Mouse (Mus musculus): ENCODE measurements around the gene Dnah10. TPM values are rescaled to one million over a fixed set of nuclear protein-coding genes. Genes with fewer than 3 reads are reported as not detected.
A peak's percentile ranks its signal among the peaks of the same experiment; 100 is the strongest.

Gene Dnah10
- polyA plus RNA-seq, 1 experiment from 2014 or later, result 0.05 TPM

DNA sequence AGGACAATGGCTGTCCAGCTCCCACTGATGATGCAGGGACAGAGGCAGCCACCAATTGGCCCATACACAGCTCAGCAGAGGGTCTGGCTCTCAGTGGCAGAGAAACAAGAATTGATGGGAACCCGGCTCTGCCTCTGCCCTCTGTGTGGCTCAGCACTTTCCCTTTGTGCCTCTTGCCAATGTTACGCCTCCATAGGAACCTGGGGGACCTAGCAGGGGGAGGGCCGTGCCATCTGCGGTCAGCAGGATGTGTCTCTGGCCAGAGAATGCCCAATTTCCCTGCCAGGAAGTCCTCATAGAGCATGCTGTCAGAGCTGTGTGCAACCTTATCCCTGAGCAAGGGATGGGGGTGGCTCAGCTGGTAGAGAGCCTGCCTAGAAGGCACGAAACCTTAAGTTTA is 89.9 kb downstream of the Dnah10 start:
- Histone ChIP-seq H3K36me3 (no peaks in the 10 kb centered on the region), H3K27me3 (0 out of 2 replicates have a peak, but pooled peaks cover 6% of the 10 kb centered on the region), H3K4me1 (replicated peaks) (no peaks in the 10 kb centered on the region), H3K27ac (no peak overlapping the region), H3K9me3 (replicated peaks) (no peaks in the 10 kb centered on the region), H3K9ac (no peak overlapping the region), H3K4me2 (no peak overlapping the region), H3K4me3 (no peak overlapping the region)
- WGBS, result 62% methylated on average over 5 of the region's 5 CpGs
- ATAC-seq (replicated peaks; ENCODE audit: insufficient number of reproducible peaks, insufficient read depth, low FRiP score, low read depth), result no peak

DNA sequence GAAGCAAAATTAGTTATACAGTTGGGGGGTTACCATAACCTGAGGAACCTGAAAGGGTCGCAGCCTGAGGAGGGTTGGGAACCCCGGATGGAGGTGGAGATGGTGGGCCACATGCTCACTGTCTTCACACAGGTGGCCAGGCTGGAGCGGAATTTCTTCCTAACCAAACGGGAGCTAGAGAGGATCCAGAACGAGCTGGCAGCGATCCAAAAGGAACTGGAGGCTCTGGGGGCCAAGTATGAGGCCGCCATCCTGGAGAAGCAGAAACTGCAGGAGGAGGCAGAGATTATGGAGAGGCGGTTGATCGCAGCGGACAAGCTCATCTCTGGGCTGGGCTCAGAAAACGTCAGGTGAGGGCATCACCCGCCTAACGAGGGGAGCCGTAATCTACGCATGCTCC is 92.2 kb downstream of the Dnah10 start:
- no peaks in the 10 kb centered on the region for H3K36me3 ChIP-seq
- H3K27ac ChIP-seq, result no peak overlapping the region
- 0 out of 2 replicates have a peak, but pooled peaks cover 9% of the 10 kb centered on the region for H3K27me3 ChIP-seq
- ATAC-seq (replicated peaks; ENCODE audit: insufficient number of reproducible peaks, insufficient read depth, low FRiP score, low read depth), result no peak
- H3K9me3 ChIP-seq (replicated peaks), result no peaks in the 10 kb centered on the region
- no peaks in the 10 kb centered on the region for H3K4me1 ChIP-seq (replicated peaks)
- 74% methylated on average over 15 of the region's 15 CpGs for WGBS
- no peak overlapping the region for H3K9ac ChIP-seq
- H3K4me3 ChIP-seq, result no peak overlapping the region
- H3K4me2 ChIP-seq, result no peak overlapping the region

DNA sequence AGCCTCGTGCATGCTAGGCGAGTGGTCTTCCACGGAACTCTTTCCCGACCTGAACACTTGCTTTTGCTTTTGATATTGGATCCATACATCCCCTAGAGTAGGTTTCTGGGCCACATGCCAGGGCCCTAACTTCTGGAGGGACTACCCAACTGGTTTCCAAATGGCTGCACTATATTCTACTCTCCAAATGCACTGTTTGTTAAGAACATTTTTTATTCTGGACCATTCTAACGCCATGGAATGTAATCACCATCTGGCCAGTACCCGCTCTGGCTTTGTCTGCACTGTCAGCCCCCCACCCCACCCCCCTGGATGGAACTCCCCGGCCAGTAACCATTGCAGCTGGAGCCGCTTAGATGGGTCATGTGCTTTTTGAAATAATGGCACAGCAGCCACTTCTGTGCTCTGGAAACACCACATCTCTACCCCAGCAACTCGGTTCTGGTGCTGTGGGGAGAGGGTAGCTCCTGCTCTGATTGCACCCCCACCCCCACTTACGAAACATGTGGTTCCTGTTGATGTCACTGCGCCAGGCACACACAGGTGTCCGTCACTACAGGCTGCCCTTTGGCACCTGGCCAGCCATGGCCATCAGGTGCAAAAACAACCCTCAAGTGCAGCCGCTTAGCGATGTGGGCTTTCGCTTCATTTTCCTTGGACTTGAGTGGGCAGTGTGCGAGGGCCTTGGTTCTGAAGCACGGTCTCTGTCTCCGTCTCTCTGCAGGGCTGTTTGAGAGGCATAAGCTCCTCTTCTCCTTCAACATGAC is 97.4 kb downstream of the Dnah10 start:
- H3K36me3 ChIP-seq, result no peaks in the 10 kb centered on the region
- H3K9me3 ChIP-seq (replicated peaks), result no peaks in the 10 kb centered on the region
- no peak overlapping the region for H3K9ac ChIP-seq
- H3K4me2 ChIP-seq, result no peak overlapping the region
- 78% methylated on average over 18 of the region's 18 CpGs for WGBS
- H3K27ac ChIP-seq, result no peak overlapping the region
- H3K27me3 ChIP-seq, result peaks cover 24% of the 10 kb centered on the region
- H3K4me1 ChIP-seq (replicated peaks), result no peaks in the 10 kb centered on the region
- ATAC-seq (replicated peaks; ENCODE audit: insufficient number of reproducible peaks, insufficient read depth, low FRiP score, low read depth), result no peak
- H3K4me3 ChIP-seq, result no peak overlapping the region

DNA sequence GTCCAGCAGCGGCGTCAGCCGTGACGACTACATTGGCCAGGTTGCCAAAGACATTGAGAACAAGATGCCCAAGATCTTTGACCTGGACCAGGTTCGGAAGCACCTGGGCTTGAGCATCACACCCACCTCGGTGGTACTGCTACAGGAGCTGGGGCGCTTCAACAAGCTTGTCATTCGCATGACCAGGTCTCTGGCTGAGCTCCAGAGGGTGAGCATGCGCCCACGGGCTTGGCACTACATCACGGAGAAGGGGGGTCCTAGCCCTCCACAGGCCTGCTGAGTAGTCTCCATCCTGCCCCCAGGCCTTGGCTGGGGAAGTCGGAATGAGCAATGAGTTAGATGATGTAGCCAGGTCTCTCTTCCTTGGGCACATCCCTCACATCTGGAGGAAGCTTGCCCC is 105.4 kb downstream of the Dnah10 start:
- H3K4me3 ChIP-seq, result no peak overlapping the region
- peaks cover 66% of the 10 kb centered on the region for H3K27me3 ChIP-seq
- 89% methylated on average over 12 of the region's 12 CpGs for WGBS
- H3K27ac ChIP-seq, result no peak overlapping the region
- H3K9ac ChIP-seq, result no peak overlapping the region
- H3K36me3 ChIP-seq, result no peaks in the 10 kb centered on the region
- no peaks in the 10 kb centered on the region for H3K4me1 ChIP-seq (replicated peaks)
- H3K9me3 ChIP-seq (replicated peaks), result no peaks in the 10 kb centered on the region
- ATAC-seq (replicated peaks; ENCODE audit: insufficient number of reproducible peaks, insufficient read depth, low FRiP score, low read depth), result no peak
- H3K4me2 ChIP-seq, result no peak overlapping the region

DNA sequence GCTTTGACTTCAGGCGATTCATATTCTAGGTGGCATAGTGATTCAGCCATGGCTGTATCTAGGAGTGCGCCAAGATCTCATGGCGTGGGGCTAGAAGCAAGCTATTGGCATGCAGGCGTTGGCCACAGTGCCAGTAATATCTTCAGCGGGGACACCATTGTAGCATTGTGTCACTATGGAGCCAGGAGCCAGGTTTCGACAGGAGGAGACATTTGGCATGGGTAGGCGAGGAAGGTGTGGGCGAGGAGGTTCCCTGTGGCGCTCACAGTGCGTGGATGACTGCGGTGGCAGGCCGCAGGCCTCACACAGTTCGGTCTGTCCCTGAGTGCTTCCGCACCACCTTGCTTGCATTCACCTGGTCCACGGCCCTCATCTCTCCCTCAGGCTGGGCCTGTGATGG is 110.3 kb downstream of the Dnah10 start:
- no peak for ATAC-seq (replicated peaks; ENCODE audit: insufficient number of reproducible peaks, insufficient read depth, low FRiP score, low read depth)
- peaks cover 3% of the 10 kb centered on the region; the same call in 1 of the 2 replicates for H3K4me1 ChIP-seq (replicated peaks)
- H3K27ac ChIP-seq, result no peak overlapping the region
- no peak overlapping the region for H3K4me2 ChIP-seq
- 90% methylated on average over 15 of the region's 15 CpGs for WGBS
- H3K9ac ChIP-seq, result no peak overlapping the region
- no peaks in the 10 kb centered on the region for H3K9me3 ChIP-seq (replicated peaks)
- no peak overlapping the region for H3K4me3 ChIP-seq
- H3K27me3 ChIP-seq, result peaks cover 73% of the 10 kb centered on the region
- H3K36me3 ChIP-seq, result no peaks in the 10 kb centered on the region

DNA sequence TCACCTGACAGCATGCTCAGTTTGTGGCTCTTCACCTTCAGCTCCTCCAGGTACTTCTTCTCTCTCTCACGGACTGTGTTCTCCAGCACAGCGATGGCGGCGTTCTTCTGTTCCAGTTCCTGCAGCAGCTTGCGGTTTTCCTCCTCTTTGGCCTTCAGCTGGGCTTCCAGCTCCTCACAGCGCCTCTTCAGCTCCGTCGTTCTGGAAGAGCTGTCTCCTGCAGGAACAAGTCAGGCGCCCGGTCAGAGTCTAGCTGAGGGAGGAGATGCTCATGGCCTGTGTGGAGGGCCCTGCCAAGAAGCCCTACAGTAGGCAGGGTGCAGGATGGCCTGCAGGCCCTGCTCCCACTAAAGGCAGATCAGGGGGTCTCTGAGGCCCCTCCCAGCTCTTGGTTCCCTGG is 111.2 kb downstream of the Dnah10 start:
- Histone ChIP-seq H3K4me1 (replicated peaks) (peaks cover 11% of the 10 kb centered on the region), H3K4me3 (no peak overlapping the region), H3K9ac (no peak overlapping the region), H3K9me3 (replicated peaks) (no peaks in the 10 kb centered on the region), H3K27me3 (peaks cover 71% of the 10 kb centered on the region), H3K27ac (no peak overlapping the region), H3K4me2 (no peak overlapping the region), H3K36me3 (no peaks in the 10 kb centered on the region)
- ATAC-seq (replicated peaks; ENCODE audit: insufficient number of reproducible peaks, insufficient read depth, low FRiP score, low read depth), result no peak
- WGBS, result 88% methylated on average over 10 of the region's 10 CpGs

DNA sequence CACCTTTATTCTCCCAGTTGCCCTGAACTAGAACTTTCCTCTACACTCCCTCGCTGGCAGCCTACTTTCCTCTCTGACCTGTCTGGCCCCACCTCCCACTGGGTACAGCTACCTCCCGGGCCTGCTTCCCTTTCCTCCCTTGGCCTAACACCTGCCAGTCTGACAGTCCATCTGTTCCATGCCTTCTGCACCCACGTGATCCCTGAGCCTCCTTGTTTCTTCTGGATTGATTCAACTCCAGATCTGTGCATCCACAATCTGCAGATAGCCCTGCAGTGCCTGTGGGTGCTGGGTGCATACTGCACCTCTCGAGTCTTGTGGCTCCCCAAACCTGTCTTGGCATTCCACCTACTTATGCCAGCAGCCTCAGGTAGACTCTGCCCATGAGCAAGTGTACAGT is 111.7 kb downstream of the Dnah10 start:
- H3K4me3 ChIP-seq, result no peak overlapping the region
- H3K9me3 ChIP-seq (replicated peaks), result no peaks in the 10 kb centered on the region
- H3K4me1 ChIP-seq (replicated peaks), result peaks cover 13% of the 10 kb centered on the region
- peaks cover 76% of the 10 kb centered on the region for H3K27me3 ChIP-seq
- H3K27ac ChIP-seq, result no peak overlapping the region
- WGBS, result 67% methylated on average over 4 of the region's 4 CpGs
- ATAC-seq (replicated peaks; ENCODE audit: insufficient number of reproducible peaks, insufficient read depth, low FRiP score, low read depth), result no peak
- H3K36me3 ChIP-seq, result no peaks in the 10 kb centered on the region
- no peak overlapping the region for H3K9ac ChIP-seq
- no peak overlapping the region for H3K4me2 ChIP-seq

DNA sequence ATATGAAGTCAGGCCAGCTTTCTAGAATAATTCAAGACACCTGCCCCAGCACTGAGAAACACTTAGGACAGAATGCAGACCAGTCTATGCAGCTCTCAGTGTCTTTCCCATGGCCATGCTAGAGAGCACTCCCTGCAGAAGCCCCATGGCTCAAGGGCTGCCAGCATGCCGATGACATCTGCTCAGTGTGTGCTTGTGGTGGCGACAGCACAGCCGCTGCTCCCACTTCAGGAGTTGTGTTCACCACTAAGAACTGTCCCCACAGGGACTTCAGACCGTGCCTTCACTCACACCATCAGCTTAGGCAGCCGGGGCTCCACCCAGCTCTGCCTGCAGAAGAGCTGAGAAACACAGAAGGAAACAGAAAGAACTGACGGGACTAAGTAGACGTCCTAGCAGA is 115.3 kb downstream of the Dnah10 start:
- H3K4me2 ChIP-seq, result peak overlapping the region; percentile 36
- H3K4me3 ChIP-seq, result no peak overlapping the region
- H3K36me3 ChIP-seq, result no peaks in the 10 kb centered on the region
- no peak overlapping the region for H3K9ac ChIP-seq
- H3K4me1 ChIP-seq (replicated peaks), result peaks cover 24% of the 10 kb centered on the region
- H3K27me3 ChIP-seq, result peaks cover 77% of the 10 kb centered on the region
- 29% methylated on average over 7 of the region's 7 CpGs for WGBS
- H3K9me3 ChIP-seq (replicated peaks), result no peaks in the 10 kb centered on the region
- ATAC-seq (replicated peaks; ENCODE audit: insufficient number of reproducible peaks, insufficient read depth, low FRiP score, low read depth), result peak; percentile 52
- H3K27ac ChIP-seq, result no peak overlapping the region

DNA sequence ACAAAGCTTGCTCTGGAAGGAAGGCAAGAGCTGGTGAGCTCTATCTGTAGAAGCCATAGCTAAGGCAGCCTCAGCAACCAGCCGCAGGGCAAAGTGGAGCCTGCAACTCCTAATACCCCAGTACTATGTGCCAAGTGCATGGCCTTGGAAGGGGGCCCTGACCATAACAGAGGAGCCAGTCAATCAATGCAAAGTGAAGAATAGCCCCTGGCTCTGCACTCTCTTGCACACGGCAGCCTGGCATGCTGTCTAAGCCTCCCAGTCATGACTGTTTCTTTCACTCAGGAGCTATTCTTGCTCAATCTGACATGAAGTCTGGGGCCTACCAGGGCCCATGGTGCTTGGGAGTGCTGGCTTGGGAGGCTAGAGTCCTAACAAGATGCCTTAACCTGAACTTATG is 115.8 kb downstream of the Dnah10 start:
- 57% methylated on average over 2 of the region's 2 CpGs for WGBS
- no peak overlapping the region for H3K27ac ChIP-seq
- H3K36me3 ChIP-seq, result no peaks in the 10 kb centered on the region
- H3K9ac ChIP-seq, result no peak overlapping the region
- H3K4me3 ChIP-seq, result no peak overlapping the region
- no peaks in the 10 kb centered on the region for H3K9me3 ChIP-seq (replicated peaks)
- peak overlapping the region; percentile 36 for H3K4me2 ChIP-seq
- ATAC-seq (replicated peaks; ENCODE audit: insufficient number of reproducible peaks, insufficient read depth, low FRiP score, low read depth), result no peak
- H3K27me3 ChIP-seq, result peaks cover 72% of the 10 kb centered on the region
- peaks cover 26% of the 10 kb centered on the region for H3K4me1 ChIP-seq (replicated peaks)

DNA sequence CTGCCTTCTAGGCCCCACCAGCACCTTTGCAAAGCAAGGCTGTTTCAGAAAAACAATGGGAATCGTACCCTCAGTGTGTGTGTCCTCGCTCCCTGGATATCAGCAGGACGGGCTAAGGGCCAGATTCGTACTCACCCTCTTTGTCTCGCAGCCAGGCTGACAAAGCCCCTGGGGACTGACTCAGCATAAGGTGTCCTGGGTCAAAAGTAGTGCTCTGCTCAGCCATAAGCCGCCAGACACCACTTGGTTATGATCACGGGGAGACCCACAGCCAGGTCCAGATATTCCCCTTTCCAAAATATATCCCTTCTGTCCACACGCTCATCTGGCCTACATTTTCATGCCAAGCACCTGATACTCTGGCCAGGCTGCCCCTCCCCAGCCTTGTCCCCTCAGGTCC is 118.5 kb downstream of the Dnah10 start:
- no peak for ATAC-seq (replicated peaks; ENCODE audit: insufficient number of reproducible peaks, insufficient read depth, low FRiP score, low read depth)
- no peak overlapping the region for H3K4me2 ChIP-seq
- H3K9me3 ChIP-seq (replicated peaks), result no peaks in the 10 kb centered on the region
- 56% methylated on average over 8 of the region's 8 CpGs for WGBS
- peaks cover 26% of the 10 kb centered on the region for H3K4me1 ChIP-seq (replicated peaks)
- H3K27me3 ChIP-seq, result peaks cover 62% of the 10 kb centered on the region
- H3K36me3 ChIP-seq, result no peaks in the 10 kb centered on the region
- no peak overlapping the region for H3K4me3 ChIP-seq
- H3K9ac ChIP-seq, result no peak overlapping the region
- H3K27ac ChIP-seq, result no peak overlapping the region

DNA sequence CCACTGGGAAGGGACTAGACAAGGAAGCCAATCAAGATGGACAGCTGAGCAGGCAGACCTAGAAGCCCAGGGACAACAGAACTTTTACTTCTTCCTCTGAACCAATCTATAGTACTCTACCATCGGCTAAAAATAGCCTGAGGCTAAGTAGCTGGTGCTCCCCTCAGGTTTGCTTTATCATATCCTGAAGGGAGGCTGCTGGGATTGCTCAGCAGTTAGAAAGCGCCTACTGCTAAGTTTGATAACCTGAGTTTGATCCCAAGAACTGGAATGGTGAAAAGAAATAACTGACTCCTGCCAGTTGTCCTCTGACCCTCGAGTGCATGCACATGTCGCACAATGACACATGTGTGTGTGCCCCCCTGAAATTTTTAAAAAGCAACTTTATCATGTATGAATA is 120.0 kb downstream of the Dnah10 start:
- no peak for ATAC-seq (replicated peaks; ENCODE audit: insufficient number of reproducible peaks, insufficient read depth, low FRiP score, low read depth)
- Histone ChIP-seq H3K36me3 (no peaks in the 10 kb centered on the region), H3K4me1 (replicated peaks) (peaks cover 24% of the 10 kb centered on the region), H3K9ac (no peak overlapping the region), H3K4me2 (no peak overlapping the region), H3K27me3 (peaks cover 61% of the 10 kb centered on the region), H3K27ac (no peak overlapping the region), H3K4me3 (no peak overlapping the region), H3K9me3 (replicated peaks) (no peaks in the 10 kb centered on the region)
- 15% methylated on average over 4 of the region's 4 CpGs for WGBS

DNA sequence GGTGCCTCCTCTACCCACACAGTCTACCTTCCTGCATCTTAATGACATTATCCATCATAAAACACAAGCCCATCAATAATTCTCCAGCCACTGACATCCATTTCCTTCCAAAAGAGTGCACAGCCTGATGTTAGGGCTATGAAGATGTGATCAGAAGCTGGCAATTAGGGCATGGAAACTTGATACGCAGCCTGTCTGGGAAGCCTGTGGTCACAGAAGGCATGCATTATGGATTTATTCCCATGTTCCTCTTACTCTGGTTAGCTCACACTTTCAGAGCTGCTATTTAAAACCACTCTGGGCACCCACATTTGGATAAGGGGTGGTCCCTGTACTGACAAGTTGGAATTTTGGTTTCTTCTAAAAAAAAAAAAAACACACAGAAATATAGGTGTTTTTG is 122.1 kb downstream of the Dnah10 start:
- no peak overlapping the region for H3K4me2 ChIP-seq
- H3K9ac ChIP-seq, result no peak overlapping the region
- H3K9me3 ChIP-seq (replicated peaks), result no peaks in the 10 kb centered on the region
- no peak overlapping the region for H3K4me3 ChIP-seq
- ATAC-seq (replicated peaks; ENCODE audit: insufficient number of reproducible peaks, insufficient read depth, low FRiP score, low read depth), result no peak
- peaks cover 50% of the 10 kb centered on the region for H3K27me3 ChIP-seq
- H3K27ac ChIP-seq, result no peak overlapping the region
- H3K4me1 ChIP-seq (replicated peaks), result peaks cover 13% of the 10 kb centered on the region
- 55% methylated on average over 1 of the region's 1 CpGs for WGBS
- H3K36me3 ChIP-seq, result no peaks in the 10 kb centered on the region

Measured in heart, embryonic 15.5 days (tissue).